Mouse (Mus musculus): ENCODE data around the gene Olfr963.

DNA sequence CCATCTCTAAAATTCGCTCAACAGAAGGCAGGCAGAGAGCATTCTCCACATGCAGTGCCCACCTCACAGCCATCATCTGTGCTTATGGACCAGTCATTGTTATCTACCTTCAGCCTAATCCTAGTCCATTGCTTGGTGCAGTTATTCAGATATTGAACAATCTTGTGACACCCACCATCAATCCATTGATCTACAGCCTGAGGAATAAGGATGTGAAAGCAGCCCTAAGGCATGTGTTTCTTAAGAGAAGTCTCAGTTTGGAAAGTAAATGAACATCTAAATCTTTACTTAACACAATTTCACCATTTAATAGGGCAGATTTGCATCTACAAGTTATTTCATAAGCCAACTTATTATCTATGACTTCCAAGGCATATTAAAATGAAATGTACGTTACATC is 2.7 kb downstream of the Olfr963 start:
- TF ChIP-seq CTCF (IDR thresholded peaks at IDR 0.05; ENCODE audit: borderline replicate concordance, control insufficient read depth, extremely low read depth, insufficient read depth, low read length, poor library complexity) (no peak), POLR2A (IDR thresholded peaks at IDR 0.05; ENCODE audit: control insufficient read depth, extremely low read depth, insufficient read depth, low read length, poor library complexity) (no peak)

Measured in thymus, adult 2 months (tissue).